Mouse (Mus musculus): ENCODE measurements around the gene Fsip1. TPM values are rescaled to one million over a fixed set of nuclear protein-coding genes. Genes with fewer than 3 reads are reported as not detected.
A peak's percentile ranks its signal among the peaks of the same experiment; 100 is the strongest.

Fsip1 gene
- total and polyA plus RNA-seq, 3 experiments = 0.17 to 0.49 (median 0.47) TPM

- Histone ChIP-seq H3K79me2 (replicated peaks; ENCODE audit: control insufficient read depth, extremely low read depth, insufficient read depth, poor library complexity, severe bottlenecking) (no peaks in the 10 kb centered on the region), H3K27ac (ENCODE audit: insufficient read depth, low read depth) (no peak overlapping the region), H3K4me2 (ENCODE audit: insufficient read depth, low read depth, poor library complexity, severe bottlenecking) (peak overlapping the region; percentile 37), H3K4me3 (replicated peaks in 1 of 3; ENCODE audit: low read depth in 2 of 3, low read length in 2 of 3, poor library complexity in 1 of 3) (no peak overlapping the region), H3K27me3 (replicated peaks) (no peaks in the 10 kb centered on the region), H3K9me3 (replicated peaks; ENCODE audit: low read length) (no peaks in the 10 kb centered on the region), H3K9ac (ENCODE audit: insufficient read depth, low read depth) (no peak overlapping the region), H3K36me3 (replicated peaks in 1 of 2; ENCODE audit: control insufficient read depth in 1 of 2, insufficient read depth in 1 of 2, low read length in 1 of 2) (no peaks in the 10 kb centered on the region), H3K4me1 (ENCODE audit: control insufficient read depth in 1 of 2, insufficient read depth in 2 of 2) (no peaks in the 10 kb centered on the region; a peak in 1 of 4 replicates)
- in situ Hi-C loops (cut with MboI; ENCODE audit: low pct_ligation_motif_present, low pct_unique_long_range_greater_than_20kb, low sequenced_read_pairs) = loop anchor here (25.0 kb wide), 1 partner anchor 313 kb away; no protein-coding TSS in a partner anchor
- dilution Hi-C loops (cut with MboI; ENCODE audit: extremely low pct_ligation_motif_present, extremely low pct_unique_long_range_greater_than_20kb, low sequenced_read_pairs) = no loop called here
- TF ChIP-seq CHD2 (IDR thresholded peaks at IDR 0.05; ENCODE audit: low read length) = no peak
- no peak for TF ChIP-seq MAZ (IDR thresholded peaks at IDR 0.05; ENCODE audit: low read depth, low read length)
- TF ChIP-seq E2F4 (IDR thresholded peaks at IDR 0.05; ENCODE audit: insufficient replicate concordance, low read depth, low read length) = no peak
- no peak for TF ChIP-seq GABPA (IDR thresholded peaks at IDR 0.05; ENCODE audit: insufficient replicate concordance, low read depth, low read length)
- peak; percentile 12; the same call in 1 of the 2 replicates for TF ChIP-seq USF1 (IDR thresholded peaks at IDR 0.05; ENCODE audit: low read depth, low read length)
- no peak for TF ChIP-seq ZKSCAN1 (IDR thresholded peaks at IDR 0.05; ENCODE audit: borderline replicate concordance, low read depth, low read length)
- no peak for TF ChIP-seq TBP (conservative IDR thresholded peaks at IDR 0.05; ENCODE audit: low read depth, low read length)
- no peak for TF ChIP-seq RAD21 (IDR thresholded peaks at IDR 0.05; ENCODE audit: low read depth, low read length)
- TF ChIP-seq ZC3H11A (IDR thresholded peaks at IDR 0.05; ENCODE audit: low read depth, low read length) = no peak
- no peak for TF ChIP-seq NELFE (IDR thresholded peaks at IDR 0.05; ENCODE audit: low read depth, low read length)
- TF ChIP-seq JUND (conservative IDR thresholded peaks at IDR 0.05; ENCODE audit: low read depth, low read length) = no peak
- no peak for TF ChIP-seq CHD1 (IDR thresholded peaks at IDR 0.05; ENCODE audit: low read depth, low read length)
- peak; percentile 87 for TF ChIP-seq BHLHE40 (IDR thresholded peaks at IDR 0.05; ENCODE audit: low read depth, low read length)
- no peak for DNase-seq (ENCODE audit: extremely low read depth)
Observed at GRCm38 (mm10) chr2:118225316-118226041, 31.3 kb downstream of the Fsip1 start.

- H3K4me3 ChIP-seq (replicated peaks in 1 of 3; ENCODE audit: low read depth in 2 of 3, low read length in 2 of 3, poor library complexity in 1 of 3) = no peak overlapping the region
- dilution Hi-C loops (cut with MboI; ENCODE audit: extremely low pct_ligation_motif_present, extremely low pct_unique_long_range_greater_than_20kb, low sequenced_read_pairs) = no loop called here
- H3K27me3 ChIP-seq (replicated peaks) = no peaks in the 10 kb centered on the region
- no peaks in the 10 kb centered on the region for H3K79me2 ChIP-seq (replicated peaks; ENCODE audit: control insufficient read depth, extremely low read depth, insufficient read depth, poor library complexity, severe bottlenecking)
- 0 out of 2 replicates have a peak overlapping the region, but pooled peaks have one; percentile 13 for H3K4me2 ChIP-seq (ENCODE audit: insufficient read depth, low read depth, poor library complexity, severe bottlenecking)
- H3K4me1 ChIP-seq (ENCODE audit: control insufficient read depth in 1 of 2, insufficient read depth in 2 of 2) = no peaks in the 10 kb centered on the region; a peak in 1 of 4 replicates
- TF ChIP-seq SIN3A (IDR thresholded peaks at IDR 0.05; ENCODE audit: low read length) (no peak), PAX5 (IDR thresholded peaks at IDR 0.05; ENCODE audit: low read length) (no peak), MYC (IDR thresholded peaks at IDR 0.05; ENCODE audit: low read depth, low read length) (no peak), EP300 (IDR thresholded peaks at IDR 0.05; ENCODE audit: low read length) (no peak), NRF1 (IDR thresholded peaks at IDR 0.05; ENCODE audit: low read depth, low read length) (no peak), ELF1 (IDR thresholded peaks at IDR 0.05; ENCODE audit: low read depth, low read length) (no peak), ZMIZ1 (IDR thresholded peaks at IDR 0.05; ENCODE audit: low read depth, low read length) (no peak), USF2 (conservative IDR thresholded peaks at IDR 0.05; ENCODE audit: low read depth, low read length) (no peak), MAFK (IDR thresholded peaks at IDR 0.05; ENCODE audit: insufficient replicate concordance, low read length) (no peak), USF1 (IDR thresholded peaks at IDR 0.05; ENCODE audit: low read depth, low read length) (no peak)
- no peak for DNase-seq (ENCODE audit: extremely low read depth)
- no peak overlapping the region for H3K9ac ChIP-seq (ENCODE audit: insufficient read depth, low read depth)
- no peaks in the 10 kb centered on the region for H3K36me3 ChIP-seq (replicated peaks in 1 of 2; ENCODE audit: control insufficient read depth in 1 of 2, insufficient read depth in 1 of 2, low read length in 1 of 2)
- no peaks in the 10 kb centered on the region for H3K9me3 ChIP-seq (replicated peaks; ENCODE audit: low read length)
- H3K27ac ChIP-seq (ENCODE audit: insufficient read depth, low read depth) = no peak overlapping the region
- in situ Hi-C loops (cut with MboI; ENCODE audit: low pct_ligation_motif_present, low pct_unique_long_range_greater_than_20kb, low sequenced_read_pairs) = no loop called here
Observed at GRCm38 (mm10) chr2:118217993-118218595, 38.7 kb downstream of the Fsip1 start.

All from CH12.LX (cell line).